Mouse (Mus musculus): ENCODE measurements around the gene Sarnp. TPM values are rescaled to one million over a fixed set of nuclear protein-coding genes. Genes with fewer than 3 reads are reported as not detected.

Gene Sarnp
- polyA plus RNA-seq, 1 experiment from 2014 or later = 105 TPM

GRCm38 (mm10) chr10:128918246-128918645 is 101.1 kb downstream of the Sarnp start:
- no peak for DNase-seq (ENCODE audit: low read depth, low spot score)
- no peaks in the 10 kb centered on the region for H3K27me3 ChIP-seq
- ATAC-seq = peak; percentile 15
- ChIA-PET POLR2A (interaction anchor here (1.0 to 1.6 kb wide), 2 partner anchors 8 to 9 kb away, joined by 3 read pairs; no protein-coding TSS in a partner anchor), CTCF (interaction anchor here (0.7 to 11.2 kb wide), 3 partner anchors 13 to 26 kb away, joined by 3 to 99 read pairs (median 3); no protein-coding TSS in a partner anchor)
- TF ChIP-seq CTCF (IDR thresholded peaks at IDR 0.05) = no peak
- in situ Hi-C loops (cut with MboI; ENCODE audit: low pct_unique_long_range_greater_than_20kb) = loop anchor here (25.0 kb wide), 1 partner anchor 1256 kb away; the partner anchor contains the start of genes Nab2 and Nemp1

GRCm38 (mm10) chr10:128919203-128919631 is 102.1 kb downstream of the Sarnp start:
- POLR2A ChIA-PET = interaction anchor here (1.0 to 2.9 kb wide), 3 partner anchors 9 to 23 kb away, joined by 3 to 18 read pairs (median 3); no protein-coding TSS in a partner anchor

DNA sequence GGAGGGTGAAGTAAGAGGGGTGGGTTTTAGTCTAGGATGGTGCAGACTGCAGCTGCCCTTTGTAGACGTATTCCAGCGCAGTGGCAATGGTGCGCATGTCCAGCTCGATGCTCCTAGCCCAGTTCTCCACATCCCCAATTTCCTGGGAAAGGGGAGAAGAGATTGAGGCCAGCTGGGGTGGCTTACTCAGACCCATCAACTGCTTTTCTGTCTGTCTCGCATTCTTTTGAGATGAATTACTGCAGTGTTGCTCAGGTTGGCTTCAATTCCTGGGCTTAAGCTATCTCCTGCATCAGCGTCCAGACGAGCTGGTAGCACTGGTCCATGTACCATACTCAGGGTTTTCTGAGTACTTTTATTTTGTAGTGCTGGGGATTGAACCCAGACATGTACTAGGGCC is 102.8 kb downstream of the Sarnp start:
- no peaks in the 10 kb centered on the region for H3K27me3 ChIP-seq
- in situ Hi-C loops (cut with MboI; ENCODE audit: low pct_unique_long_range_greater_than_20kb) = loop anchor here (5.0 to 25.0 kb wide), 2 partner anchors 57 to 1258 kb away; partner anchors contain the start of genes Nab2 and Nemp1
- ChIA-PET POLR2A (interaction anchor here (1.0 to 4.4 kb wide), 4 partner anchors 11 to 22 kb away, joined by 3 to 28 read pairs (median 10); no protein-coding TSS in a partner anchor), CTCF (interaction anchor here (5.7 to 11.2 kb wide), 2 partner anchors 25 to 60 kb away, joined by 54 to 99 read pairs; no protein-coding TSS in a partner anchor)
- DNase-seq (ENCODE audit: low read depth, low spot score) (no peak), ATAC-seq (no peak)
- no peak for TF ChIP-seq CTCF (IDR thresholded peaks at IDR 0.05)

More at GRCm38 (mm10) chr10:128919203-128919631, 102.1 kb downstream of the Sarnp start:
- ATAC-seq (no peak), DNase-seq (ENCODE audit: low read depth, low spot score) (no peak)
- no peak for TF ChIP-seq CTCF (IDR thresholded peaks at IDR 0.05)
- H3K27me3 ChIP-seq = no peaks in the 10 kb centered on the region
- in situ Hi-C loops (cut with MboI; ENCODE audit: low pct_unique_long_range_greater_than_20kb) = loop anchor here (25.0 kb wide), 1 partner anchor 1257 kb away; the partner anchor contains the start of genes Nab2 and Nemp1
- CTCF ChIA-PET = interaction anchor here (0.7 to 11.2 kb wide), 5 partner anchors 12 to 60 kb away, joined by 3 to 99 read pairs (median 4); no protein-coding TSS in a partner anchor

DNA sequence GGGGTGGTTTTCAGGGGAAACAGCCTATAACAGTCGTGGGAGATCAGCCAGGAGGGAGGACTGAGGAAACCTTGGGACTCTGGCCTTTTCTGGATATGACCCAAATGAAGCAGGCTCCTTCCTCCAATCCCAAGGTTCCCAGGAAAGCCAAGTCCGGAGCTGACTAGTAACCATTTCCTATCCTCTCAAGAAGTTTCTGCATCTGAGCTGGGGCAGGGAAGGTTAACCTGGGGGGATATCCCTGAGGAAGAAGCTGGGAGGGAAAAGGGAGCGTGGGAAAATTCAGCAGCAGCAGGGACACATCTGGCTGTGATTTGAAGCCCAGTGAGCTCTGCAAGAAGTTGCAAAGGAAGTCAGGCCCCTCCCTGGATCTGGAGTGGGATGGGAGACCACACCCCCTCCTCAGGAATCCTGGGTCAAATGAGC is 103.6 kb downstream of the Sarnp start:
- DNase-seq (ENCODE audit: low read depth, low spot score) = no peak
- POLR2A ChIA-PET = interaction anchor here (1.3 to 4.4 kb wide), 4 partner anchors 8 to 18 kb away, joined by 3 to 28 read pairs (median 17); no protein-coding TSS in a partner anchor
- TF ChIP-seq CTCF (IDR thresholded peaks at IDR 0.05) = no peak
- no peaks in the 10 kb centered on the region for H3K27me3 ChIP-seq
- in situ Hi-C loops (cut with MboI; ENCODE audit: low pct_unique_long_range_greater_than_20kb) = loop anchor here (5.0 to 25.0 kb wide), 2 partner anchors 57 to 1258 kb away; partner anchors contain the start of genes Nab2 and Nemp1
- CTCF ChIA-PET = interaction anchor here (1.4 to 11.2 kb wide), 5 partner anchors 8 to 59 kb away, joined by 4 to 99 read pairs (median 12); no protein-coding TSS in a partner anchor
- no peak for ATAC-seq

DNA sequence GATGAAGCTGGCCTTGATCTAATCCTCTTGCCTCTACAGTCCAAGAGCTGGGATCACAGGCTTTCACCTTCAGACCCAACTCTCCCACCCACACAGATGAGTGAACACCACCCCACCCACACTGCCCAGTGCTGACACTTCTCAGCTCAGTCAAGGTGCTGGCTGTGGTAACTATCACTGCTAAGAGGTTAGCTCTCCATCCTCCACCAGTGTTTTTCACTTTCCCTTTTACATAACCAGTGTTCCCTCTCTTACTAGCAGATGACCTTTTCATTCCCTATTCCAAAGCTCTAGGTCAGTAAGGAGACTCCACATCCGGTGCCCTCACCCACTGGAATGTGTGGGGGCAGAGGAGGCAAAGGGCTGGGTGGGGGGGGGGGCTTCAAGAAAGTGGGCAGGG is 104.1 kb downstream of the Sarnp start:
- no peak for TF ChIP-seq CTCF (IDR thresholded peaks at IDR 0.05)
- DNase-seq (ENCODE audit: low read depth, low spot score) = no peak
- POLR2A ChIA-PET = interaction anchor here (2.1 to 4.4 kb wide), 3 partner anchors 9 to 12 kb away, joined by 16 to 28 read pairs (median 18); no protein-coding TSS in a partner anchor
- no peaks in the 10 kb centered on the region for H3K27me3 ChIP-seq
- CTCF ChIA-PET = interaction anchor here (1.4 to 11.2 kb wide), 5 partner anchors 8 to 58 kb away, joined by 4 to 99 read pairs (median 12); no protein-coding TSS in a partner anchor
- in situ Hi-C loops (cut with MboI; ENCODE audit: low pct_unique_long_range_greater_than_20kb) = loop anchor here (5.0 to 25.0 kb wide), 2 partner anchors 56 to 1259 kb away; partner anchors contain the start of genes Nab2 and Nemp1
- no peak for ATAC-seq

DNA sequence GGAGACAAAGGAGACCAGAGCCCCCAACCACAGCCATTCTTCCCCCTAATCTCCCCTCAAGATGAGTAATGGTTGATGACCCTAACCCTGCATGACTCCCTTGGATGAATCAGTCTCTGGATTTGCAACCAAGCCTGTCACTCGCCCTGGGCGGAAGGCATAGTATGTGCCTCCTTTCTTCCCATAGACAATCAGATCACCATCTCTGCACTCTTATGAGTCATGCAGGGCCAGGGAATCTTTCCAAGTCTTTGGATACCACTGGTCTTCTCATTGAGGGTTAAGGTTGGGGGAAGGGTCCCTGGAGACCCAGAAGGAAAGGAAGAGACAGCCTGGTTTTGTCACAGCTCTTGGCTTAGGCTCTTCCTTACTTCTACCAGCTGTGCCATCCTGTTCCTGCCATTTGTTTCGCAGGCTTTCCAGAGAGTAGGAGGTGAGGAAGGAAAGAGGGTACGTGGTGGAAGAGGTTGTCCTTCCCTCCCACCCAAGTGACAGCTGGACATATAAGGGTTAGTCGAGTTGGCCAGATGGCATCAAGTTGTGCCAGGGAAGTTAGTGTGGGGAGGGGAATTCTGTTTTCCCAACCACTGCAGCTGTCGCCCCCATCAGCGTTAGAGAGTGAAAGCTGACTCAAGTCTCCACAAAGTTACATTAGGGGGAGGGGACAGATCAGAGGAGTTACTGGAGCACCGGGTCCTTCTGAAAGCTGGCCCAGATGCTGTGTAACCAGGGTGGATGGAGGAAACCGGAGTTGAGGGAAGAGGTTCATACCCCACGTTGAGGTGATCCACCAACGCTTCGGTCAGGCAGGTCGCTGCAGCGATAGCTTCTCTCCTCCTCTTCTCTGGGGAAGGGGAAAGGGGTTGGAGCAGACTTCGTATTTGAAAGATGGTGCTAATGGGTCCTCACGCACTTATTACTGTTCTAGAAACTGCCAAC is 105.0 kb downstream of the Sarnp start:
- POLR2A ChIA-PET = interaction anchor here (1.3 to 4.4 kb wide), 4 partner anchors 10 to 19 kb away, joined by 5 to 28 read pairs (median 12); no protein-coding TSS in a partner anchor
- in situ Hi-C loops (cut with MboI; ENCODE audit: low pct_unique_long_range_greater_than_20kb) = loop anchor here (5.0 to 25.0 kb wide), 2 partner anchors 55 to 1260 kb away; partner anchors contain the start of genes Nab2 and Nemp1
- ATAC-seq = peak; percentile 14

GRCm38 (mm10) chr10:128922822-128923012 is 105.6 kb downstream of the Sarnp start, which contains the start of gene Rdh5:
Gene Rdh5 (minus strand): TSS chr10:128922888.
- ChIA-PET CTCF (interaction anchor here (1.0 to 11.2 kb wide), 7 partner anchors 9 to 57 kb away, joined by 4 to 99 read pairs (median 12); partner anchors contain the start of gene Itga7), POLR2A (interaction anchor here (0.7 to 4.4 kb wide), 8 partner anchors 9 to 55 kb away, joined by 3 to 28 read pairs (median 8); no protein-coding TSS in a partner anchor)
- H3K27me3 ChIP-seq = no peaks in the 10 kb centered on the region
- ATAC-seq (no peak), DNase-seq (ENCODE audit: low read depth, low spot score) (no peak)
- no peak for TF ChIP-seq CTCF (IDR thresholded peaks at IDR 0.05)
- in situ Hi-C loops (cut with MboI; ENCODE audit: low pct_unique_long_range_greater_than_20kb) = loop anchor here (5.0 to 25.0 kb wide), 2 partner anchors 55 to 1260 kb away; partner anchors contain the start of genes Nab2 and Nemp1

More for the DNA sequence above, 105.0 kb downstream of the Sarnp start:
- DNase-seq (ENCODE audit: low read depth, low spot score) = peak; percentile 83
- no peaks in the 10 kb centered on the region for H3K27me3 ChIP-seq
- no peak for TF ChIP-seq CTCF (IDR thresholded peaks at IDR 0.05)
- CTCF ChIA-PET = interaction anchor here (0.7 to 11.2 kb wide), 9 partner anchors 9 to 57 kb away, joined by 3 to 99 read pairs (median 11); partner anchors contain the start of gene Itga7

- CTCF ChIA-PET = interaction anchor here (0.8 to 11.2 kb wide), 14 partner anchors 8 to 77 kb away, joined by 3 to 99 read pairs (median 4); partner anchors contain the start of gene Itga7
These were observed 106.0 kb downstream of the Sarnp start for GRCm38 (mm10) chr10:128923013-128923691.

GRCm38 (mm10) chr10:128923935-128924334 is 106.8 kb downstream of the Sarnp start, which contains the start of gene Bloc1s1:
Gene Bloc1s1 (minus strand): TSS chr10:128924035.
- ChIA-PET POLR2A (interaction anchor here (0.5 to 4.4 kb wide), 8 partner anchors 8 to 279 kb away, joined by 3 to 28 read pairs (median 6); no protein-coding TSS in a partner anchor), CTCF (interaction anchor here (0.8 to 11.2 kb wide), 12 partner anchors 9 to 78 kb away, joined by 3 to 99 read pairs (median 4); partner anchors contain the start of gene Itga7)
- DNase-seq (ENCODE audit: low read depth, low spot score) = no peak
- ATAC-seq = no peak
- in situ Hi-C loops (cut with MboI; ENCODE audit: low pct_unique_long_range_greater_than_20kb) = loop anchor here (5.0 to 25.0 kb wide), 2 partner anchors 53 to 1262 kb away; partner anchors contain the start of genes Nab2 and Nemp1
- H3K27me3 ChIP-seq = no peaks in the 10 kb centered on the region
- no peak for TF ChIP-seq CTCF (IDR thresholded peaks at IDR 0.05)

More at GRCm38 (mm10) chr10:128923013-128923691, 106.0 kb downstream of the Sarnp start:
- TF ChIP-seq CTCF (IDR thresholded peaks at IDR 0.05) = no peak
- H3K27me3 ChIP-seq = no peaks in the 10 kb centered on the region
- POLR2A ChIA-PET = interaction anchor here (0.5 to 4.4 kb wide), 10 partner anchors 9 to 278 kb away, joined by 3 to 28 read pairs (median 4); no protein-coding TSS in a partner anchor
- in situ Hi-C loops (cut with MboI; ENCODE audit: low pct_unique_long_range_greater_than_20kb) = loop anchor here (5.0 to 25.0 kb wide), 2 partner anchors 54 to 1261 kb away; partner anchors contain the start of genes Nab2 and Nemp1
- ATAC-seq (peak; percentile 85), DNase-seq (ENCODE audit: low read depth, low spot score) (peak; percentile 81)

Other genes starting within 250 kb of the Sarnp start
- 1.2 TPM for gene Erbb3, start 227.7 kb upstream of the Sarnp start, polyA plus RNA-seq (2021)
- gene Rps26, start 190.6 kb upstream of the Sarnp start, polyA plus RNA-seq (2021) = 259 TPM
- gene Ikzf4, start 171.3 kb upstream of the Sarnp start, polyA plus RNA-seq (2021) = 0.10 TPM
- gene Suox, start 143.3 kb upstream of the Sarnp start, polyA plus RNA-seq (2021) = 15.2 TPM
- 93.3 TPM for gene Rab5b, start 121.1 kb upstream of the Sarnp start, polyA plus RNA-seq (2021)
- 1.1 TPM for gene Pmel, start 113.1 kb upstream of the Sarnp start, polyA plus RNA-seq (2021)
- gene Cdk2, start 112.3 kb upstream of the Sarnp start, polyA plus RNA-seq (2021) = 30.2 TPM
- gene Dgka, start 72.5 kb upstream of the Sarnp start, polyA plus RNA-seq (2021) = 9.9 TPM
- 37.8 TPM for gene Pym1, start 69.4 kb upstream of the Sarnp start, polyA plus RNA-seq (2021)
- 18.6 TPM for gene Mmp19, start 26.4 kb upstream of the Sarnp start, polyA plus RNA-seq (2021)
- 81.8 TPM for gene Dnajc14, start 13.3 kb upstream of the Sarnp start, polyA plus RNA-seq (2021)
- gene Tmem198b, start 13.0 kb upstream of the Sarnp start, polyA plus RNA-seq (2021) = 26.7 TPM
- gene Ormdl2, start 4.3 kb downstream of the Sarnp start, polyA plus RNA-seq (2021) = 56.5 TPM
- gene Gdf11, start 74.4 kb downstream of the Sarnp start, polyA plus RNA-seq (2021) = 62.3 TPM
- 2,035 TPM for gene Cd63, start 83.7 kb downstream of the Sarnp start, polyA plus RNA-seq (2021)
- 10.8 TPM for gene Rdh5, start 105.6 kb downstream of the Sarnp start, polyA plus RNA-seq (2021)
- gene Bloc1s1, start 106.7 kb downstream of the Sarnp start, polyA plus RNA-seq (2021) = 203 TPM
- gene Itga7, start 116.5 kb downstream of the Sarnp start, polyA plus RNA-seq (2021) = 20.3 TPM
- 6.1 TPM for gene Mettl7b, start 143.7 kb downstream of the Sarnp start, polyA plus RNA-seq (2021)
- not detected for gene Olfr9, start 172.1 kb downstream of the Sarnp start, polyA plus RNA-seq (2021)
- gene Olfr763, start 193.5 kb downstream of the Sarnp start, polyA plus RNA-seq (2021) = not detected
- not detected for gene Olfr764-ps1, start 222.6 kb downstream of the Sarnp start, polyA plus RNA-seq (2021)
- not detected for gene Olfr765, start 232.7 kb downstream of the Sarnp start, polyA plus RNA-seq (2021)

Measured in Patski (cell line).